Mouse (Mus musculus) forebrain, embryonic 12.5 days (tissue): ENCODE results near the gene Trmo. TPM values are rescaled to one million over a fixed set of nuclear protein-coding genes. Genes with fewer than 3 reads are reported as not detected.

Source experiments
- ATAC-seq: fragments of 200-750 bp; cut with Nextera tagmentation; 2 replicates; pipeline ENCODE4 v1.8.0; 2017; ENCODE audit warnings: moderate TSS enrichment; ENCODE audit not compliant: low FRiP score
- H3K27ac ChIP-seq: fragments of 300-500 bp; sonication (generic); 2 replicates; pipeline ENCODE4 v1.5.1; 2016; ENCODE audit warnings: mild to moderate bottlenecking
- H3K27me3 ChIP-seq: fragments of 300-500 bp; sonication (generic); 2 replicates; pipeline ENCODE4 v1.6.1; 2016; ENCODE audit warnings: mild to moderate bottlenecking
- H3K36me3 ChIP-seq: fragments of 300-500 bp; sonication (generic); replicated peaks from 2 replicates; pipeline ENCODE4 v1.6.1; 2016; ENCODE audit warnings: mild to moderate bottlenecking
- H3K4me1 ChIP-seq: fragments of 300-500 bp; sonication (generic); 2 replicates; pipeline ENCODE4 v1.6.1; 2016
- H3K4me2 ChIP-seq: fragments of 300-500 bp; sonication (generic); 2 replicates; pipeline ENCODE4 v1.6.1; 2016; ENCODE audit warnings: mild to moderate bottlenecking, moderate library complexity
- H3K4me3 ChIP-seq: fragments of 300-500 bp; sonication (generic); replicated peaks from 2 replicates; pipeline ENCODE4 v1.5.1; 2016; ENCODE audit warnings: mild to moderate bottlenecking
- H3K9ac ChIP-seq: fragments of 300-500 bp; sonication (generic); 2 replicates; pipeline ENCODE4 v1.6.1; 2016; ENCODE audit warnings: mild to moderate bottlenecking
- H3K9me3 ChIP-seq: fragments of 300-500 bp; sonication (generic); 2 replicates; pipeline ENCODE4 v1.6.1; 2016
- WGBS: fragments of 180-500 bp; shearing (Covaris S2); methylation state at CpG from one replicate; pipeline ENCODE4 v1.1.7; 2016; 5-methylcytosine and 5-hydroxymethylcytosine counted together
- polyA plus RNA-seq: library from polyadenylated mRNA; unstranded; fragments of >200 nt; fragmentation: Nextera tagmentation; extraction: Ambion mirVana; gene quantifications from 2 replicates; pipeline ENCODE4 v1.2.1, GENCODE M21; 2016

Gene Trmo
- polyA plus RNA-seq, 1 experiment from 2014 or later, result 9.9 TPM

- WGBS, result 2% methylated on average over 67 of the region's 67 CpGs
- peaks cover 93% of the 10 kb centered on the region for H3K27me3 ChIP-seq
- no peak overlapping the region for H3K9ac ChIP-seq
- peaks cover 17% of the 10 kb centered on the region for H3K4me1 ChIP-seq
- H3K27ac ChIP-seq, result no peak overlapping the region
- H3K4me2 ChIP-seq, result peak overlapping the region; percentile 49
- no peaks in the 10 kb centered on the region for H3K9me3 ChIP-seq
- H3K4me3 ChIP-seq, result peak overlapping the region; percentile 40
- ATAC-seq, result no peak
- no peaks in the 10 kb centered on the region for H3K36me3 ChIP-seq
These were observed 44.0 kb downstream of the Trmo start for GRCm38 (mm10) chr4:46345056-46345772.

GRCm38 (mm10) chr4:46344288-46344687, 44.9 kb downstream of the Trmo start:
- ATAC-seq, result no peak
- peaks cover 21% of the 10 kb centered on the region for H3K4me1 ChIP-seq
- H3K27ac ChIP-seq, result no peak overlapping the region
- no peak overlapping the region for H3K9ac ChIP-seq
- 1% methylated on average over 39 of the region's 51 CpGs for WGBS
- H3K27me3 ChIP-seq, result peaks cover 93% of the 10 kb centered on the region
- H3K4me3 ChIP-seq, result peak overlapping the region; percentile 40
- H3K9me3 ChIP-seq, result no peaks in the 10 kb centered on the region
- no peaks in the 10 kb centered on the region for H3K36me3 ChIP-seq
- peak overlapping the region; percentile 49 for H3K4me2 ChIP-seq

- H3K9ac ChIP-seq, result no peak within 1 kb of the TSS
- H3K4me2 ChIP-seq, result peak within 1 kb of the TSS; percentile 49
- peaks cover 93% of the 10 kb centered on the region for H3K27me3 ChIP-seq
- peak within 1 kb of the TSS; percentile 40 for H3K4me3 ChIP-seq
- H3K27ac ChIP-seq, result no peak within 1 kb of the TSS
- under 1% methylated on average over 64 of the region's 70 CpGs for WGBS
- no peaks in the 10 kb centered on the region for H3K36me3 ChIP-seq
- no peak for ATAC-seq
- H3K9me3 ChIP-seq, result no peaks in the 10 kb centered on the region
- peaks cover 21% of the 10 kb centered on the region for H3K4me1 ChIP-seq
These were observed 45.5 kb downstream of the Trmo start, which contains the start of gene Foxe1 for GRCm38 (mm10) chr4:46343596-46344260. Gene Foxe1 (plus strand): TSS chr4:46343609.

- no peak overlapping the region for H3K27ac ChIP-seq
- no peak overlapping the region; the same call in 1 of the 2 replicates for H3K4me2 ChIP-seq
- peaks cover 95% of the 10 kb centered on the region for H3K27me3 ChIP-seq
- H3K36me3 ChIP-seq, result no peaks in the 10 kb centered on the region
- no peak for ATAC-seq
- H3K4me3 ChIP-seq, result no peak overlapping the region
- peaks cover 21% of the 10 kb centered on the region for H3K4me1 ChIP-seq
- 1% methylated on average over 28 of the region's 28 CpGs for WGBS
- H3K9ac ChIP-seq, result no peak overlapping the region
- H3K9me3 ChIP-seq, result no peaks in the 10 kb centered on the region
These were observed 46.4 kb downstream of the Trmo start for GRCm38 (mm10) chr4:46342711-46343286.

- H3K4me2 ChIP-seq, result no peak overlapping the region
- no peak overlapping the region for H3K4me3 ChIP-seq
- no peak for ATAC-seq
- H3K27me3 ChIP-seq, result peaks cover 95% of the 10 kb centered on the region
- H3K9me3 ChIP-seq, result no peaks in the 10 kb centered on the region
- 7% methylated on average over 22 of the region's 22 CpGs for WGBS
- H3K36me3 ChIP-seq, result no peaks in the 10 kb centered on the region
- H3K9ac ChIP-seq, result no peak overlapping the region
- peaks cover 21% of the 10 kb centered on the region for H3K4me1 ChIP-seq
- no peak overlapping the region for H3K27ac ChIP-seq
These were observed 47.2 kb downstream of the Trmo start for GRCm38 (mm10) chr4:46341831-46342680.

GRCm38 (mm10) chr4:46339584-46339983, 49.7 kb downstream of the Trmo start:
- Histone ChIP-seq H3K27ac (no peak overlapping the region), H3K9me3 (no peaks in the 10 kb centered on the region), H3K4me1 (peaks cover 14% of the 10 kb centered on the region), H3K27me3 (peaks cover 88% of the 10 kb centered on the region), H3K9ac (no peak overlapping the region), H3K36me3 (no peaks in the 10 kb centered on the region), H3K4me2 (no peak overlapping the region), H3K4me3 (no peak overlapping the region)
- under 1% methylated on average over 26 of the region's 26 CpGs for WGBS
- ATAC-seq, result no peak

GRCm38 (mm10) chr4:46339026-46339425, 50.2 kb downstream of the Trmo start:
- no peak overlapping the region for H3K4me2 ChIP-seq
- H3K4me1 ChIP-seq, result peaks cover 8% of the 10 kb centered on the region
- no peaks in the 10 kb centered on the region for H3K36me3 ChIP-seq
- WGBS, result 7% methylated on average over 10 of the region's 10 CpGs
- no peak overlapping the region for H3K9ac ChIP-seq
- H3K9me3 ChIP-seq, result no peaks in the 10 kb centered on the region
- ATAC-seq, result no peak
- H3K4me3 ChIP-seq, result no peak overlapping the region
- H3K27me3 ChIP-seq, result peaks cover 83% of the 10 kb centered on the region
- H3K27ac ChIP-seq, result no peak overlapping the region

GRCm38 (mm10) chr4:46337990-46338389, 51.2 kb downstream of the Trmo start:
- no peak overlapping the region for H3K9ac ChIP-seq
- ATAC-seq, result no peak
- H3K9me3 ChIP-seq, result no peaks in the 10 kb centered on the region
- H3K4me3 ChIP-seq, result no peak overlapping the region
- peaks cover 76% of the 10 kb centered on the region for H3K27me3 ChIP-seq
- H3K4me2 ChIP-seq, result no peak overlapping the region
- H3K27ac ChIP-seq, result no peak overlapping the region
- H3K4me1 ChIP-seq, result peaks cover 4% of the 10 kb centered on the region; the same call in 1 of the 2 replicates
- H3K36me3 ChIP-seq, result no peaks in the 10 kb centered on the region
- WGBS, result 1% methylated on average over 3 of the region's 3 CpGs

- H3K9me3 ChIP-seq, result no peaks in the 10 kb centered on the region
- H3K9ac ChIP-seq, result no peak overlapping the region
- no peak overlapping the region for H3K27ac ChIP-seq
- no peak for ATAC-seq
- H3K27me3 ChIP-seq, result peaks cover 62% of the 10 kb centered on the region
- H3K4me3 ChIP-seq, result no peak overlapping the region
- H3K4me2 ChIP-seq, result no peak overlapping the region
- H3K36me3 ChIP-seq, result no peaks in the 10 kb centered on the region
- 29% methylated on average over 1 of the region's 1 CpGs for WGBS
- H3K4me1 ChIP-seq, result peaks cover 4% of the 10 kb centered on the region; the same call in 1 of the 2 replicates
These were observed 53.4 kb downstream of the Trmo start for GRCm38 (mm10) chr4:46335846-46336245.

GRCm38 (mm10) chr4:46328906-46329305, 60.3 kb downstream of the Trmo start:
- no peak overlapping the region for H3K27ac ChIP-seq
- no peak for ATAC-seq
- peaks cover 18% of the 10 kb centered on the region for H3K27me3 ChIP-seq
- H3K4me2 ChIP-seq, result no peak overlapping the region
- no peak overlapping the region for H3K9ac ChIP-seq
- WGBS, result 35% methylated on average over 3 of the region's 3 CpGs
- H3K9me3 ChIP-seq, result no peaks in the 10 kb centered on the region
- no peak overlapping the region for H3K4me3 ChIP-seq
- no peaks in the 10 kb centered on the region for H3K4me1 ChIP-seq
- H3K36me3 ChIP-seq, result no peaks in the 10 kb centered on the region
